Mouse (Mus musculus) T-helper 17 cell (primary cell): ENCODE measurements around the gene Mark1.

Source experiments
- in situ Hi-C, 2 experiments: fragments of 300-600 bp; cut with MboI, MseI; formaldehyde crosslinking; loops; 1 replicate in 1 of 2; 2 replicates in 1 of 2; pipeline ENCODE4 v1.15.1; 2025; ENCODE audit warnings: high pct_unique_total_duplicates in 2 of 2

The Mark1 gene

DNA sequence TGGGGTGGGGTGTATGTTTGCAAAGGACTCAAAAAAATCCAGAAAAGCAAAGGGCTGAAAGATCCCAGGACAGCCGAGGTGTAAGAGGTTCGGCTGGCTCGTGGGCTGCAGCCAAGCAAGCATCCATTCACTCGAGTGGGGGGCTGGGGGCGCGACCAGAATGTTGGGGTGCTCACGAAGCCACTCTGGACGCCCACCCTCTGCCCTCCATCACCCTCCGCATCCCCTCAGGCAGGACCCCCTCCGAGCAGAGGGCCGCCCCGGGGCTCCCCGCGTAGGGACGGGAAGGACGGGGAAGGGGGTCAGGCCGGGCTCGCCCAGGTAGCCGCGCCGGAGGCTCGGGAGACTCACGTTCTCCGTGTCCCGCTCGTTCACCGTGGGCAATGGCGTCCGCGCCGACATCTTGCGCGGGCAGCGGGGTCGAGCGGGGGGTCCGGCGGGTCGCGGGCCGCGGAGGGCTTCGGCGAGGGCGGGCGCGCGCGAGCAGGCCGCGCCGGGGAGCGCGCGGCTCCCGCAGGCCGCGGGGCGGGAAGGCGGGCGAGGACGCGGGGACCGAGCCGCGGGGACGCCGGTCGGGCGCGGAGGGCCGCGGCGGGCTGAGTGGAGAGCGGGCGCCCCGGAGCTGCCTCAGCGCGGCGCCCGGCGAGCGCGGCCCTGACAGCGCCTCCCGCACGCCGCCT is at the start of gene Mark1:
TSS of gene Mark1 (minus strand) at position 500 of the 680 bp plus-strand sequence.
- in situ Hi-C loops: no loop called here

DNA sequence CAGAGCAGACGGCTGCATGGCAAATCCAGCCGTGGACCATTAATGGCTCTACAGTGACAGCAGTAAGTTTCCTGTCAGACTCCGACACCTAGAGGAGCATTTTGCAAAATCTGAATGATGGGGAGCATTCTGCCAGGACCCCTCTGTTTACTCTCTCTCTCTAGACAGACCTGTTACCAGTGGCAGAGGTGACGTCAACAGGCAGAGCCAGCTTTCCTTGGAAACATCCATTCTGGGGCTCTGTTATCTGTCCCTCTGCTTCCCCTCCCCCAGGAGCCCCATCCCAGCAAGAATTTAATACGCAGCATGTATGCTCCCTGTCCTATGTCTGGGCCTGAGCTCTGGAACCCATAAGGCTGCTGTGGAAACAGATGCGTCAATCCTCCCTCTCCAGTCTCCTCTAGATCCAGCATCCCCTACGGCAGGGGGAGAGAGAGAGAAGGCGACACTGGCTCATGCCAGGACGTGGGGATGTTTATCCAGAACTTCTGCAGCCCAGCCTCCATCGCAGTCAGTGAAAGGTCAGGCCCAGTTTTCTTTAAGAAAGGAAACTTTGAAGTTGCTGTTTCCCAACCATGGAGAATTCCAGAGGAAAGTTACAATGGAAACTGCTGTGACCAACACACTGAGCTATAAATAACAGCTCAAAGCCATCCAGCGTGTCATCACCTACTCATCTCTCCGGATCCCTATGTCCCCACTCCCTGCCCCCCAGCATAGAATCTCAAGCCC is 48.3 kb upstream of the Mark1 start:
- in situ Hi-C loops: no loop called here

DNA sequence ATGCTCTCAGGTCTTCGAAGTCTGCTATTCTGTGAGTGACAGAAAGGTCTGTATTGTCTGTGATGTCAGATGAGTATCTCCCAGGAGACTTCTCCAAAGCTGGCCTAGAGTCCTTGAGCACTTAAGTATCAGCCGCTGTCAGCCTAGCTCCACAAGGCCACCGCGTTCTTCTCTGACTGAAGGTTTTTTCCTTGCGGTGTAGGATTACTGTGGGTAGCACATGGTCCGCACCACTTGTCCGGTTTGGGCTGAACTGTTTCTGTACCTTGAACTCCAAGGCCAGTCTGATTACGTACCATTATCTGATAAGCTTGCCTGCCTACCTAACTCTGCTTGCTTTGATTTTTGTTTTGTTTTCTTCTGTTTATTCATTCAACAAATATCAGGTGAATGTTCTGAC is 47.1 kb upstream of the Mark1 start:
- in situ Hi-C loops: no loop called here

DNA sequence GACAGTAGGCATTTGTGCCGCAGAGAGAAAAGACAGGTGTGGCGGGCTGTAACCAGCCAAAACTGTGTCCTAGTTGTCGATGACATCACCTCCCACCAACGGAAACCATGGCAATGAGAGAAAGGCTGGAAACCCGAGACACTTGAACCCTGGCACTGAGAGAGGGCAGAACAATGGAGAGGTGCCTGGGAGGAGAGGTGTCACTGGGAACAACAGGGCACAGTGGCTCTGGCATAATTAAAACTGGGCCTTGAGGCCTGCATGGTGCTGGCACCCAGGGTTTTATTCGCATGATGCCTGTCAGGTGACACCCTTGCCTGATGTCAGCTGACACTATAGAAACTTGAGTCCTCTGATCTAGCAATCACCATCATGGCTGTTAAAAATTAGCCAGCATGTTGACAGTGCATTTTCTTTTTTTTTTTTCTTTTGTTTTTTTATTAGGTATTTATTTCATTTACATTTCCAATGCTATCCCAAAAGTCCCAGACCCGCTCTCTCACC is 38.9 kb upstream of the Mark1 start:
- in situ Hi-C loops: no loop called here

DNA sequence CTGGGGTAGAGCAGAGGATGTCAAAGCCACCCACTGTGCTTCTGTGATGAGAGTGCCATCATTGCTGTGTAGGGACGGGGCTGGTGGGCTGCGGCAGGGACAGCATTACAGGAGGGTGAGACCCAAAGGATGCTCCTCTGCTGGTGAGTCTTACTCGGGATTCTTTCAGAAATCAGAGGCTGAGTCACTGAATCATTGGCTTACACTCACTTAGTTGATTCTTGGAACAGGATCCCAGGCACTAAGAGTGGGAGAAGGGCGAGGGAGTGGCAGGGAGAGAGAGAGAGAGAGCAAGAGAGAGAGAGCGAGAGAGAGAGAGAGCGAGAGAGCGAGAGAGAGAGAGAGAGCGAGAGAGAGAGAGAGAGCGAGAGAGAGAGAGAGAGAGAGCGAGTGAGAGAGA is 31.2 kb upstream of the Mark1 start:
- in situ Hi-C loops: no loop called here

DNA sequence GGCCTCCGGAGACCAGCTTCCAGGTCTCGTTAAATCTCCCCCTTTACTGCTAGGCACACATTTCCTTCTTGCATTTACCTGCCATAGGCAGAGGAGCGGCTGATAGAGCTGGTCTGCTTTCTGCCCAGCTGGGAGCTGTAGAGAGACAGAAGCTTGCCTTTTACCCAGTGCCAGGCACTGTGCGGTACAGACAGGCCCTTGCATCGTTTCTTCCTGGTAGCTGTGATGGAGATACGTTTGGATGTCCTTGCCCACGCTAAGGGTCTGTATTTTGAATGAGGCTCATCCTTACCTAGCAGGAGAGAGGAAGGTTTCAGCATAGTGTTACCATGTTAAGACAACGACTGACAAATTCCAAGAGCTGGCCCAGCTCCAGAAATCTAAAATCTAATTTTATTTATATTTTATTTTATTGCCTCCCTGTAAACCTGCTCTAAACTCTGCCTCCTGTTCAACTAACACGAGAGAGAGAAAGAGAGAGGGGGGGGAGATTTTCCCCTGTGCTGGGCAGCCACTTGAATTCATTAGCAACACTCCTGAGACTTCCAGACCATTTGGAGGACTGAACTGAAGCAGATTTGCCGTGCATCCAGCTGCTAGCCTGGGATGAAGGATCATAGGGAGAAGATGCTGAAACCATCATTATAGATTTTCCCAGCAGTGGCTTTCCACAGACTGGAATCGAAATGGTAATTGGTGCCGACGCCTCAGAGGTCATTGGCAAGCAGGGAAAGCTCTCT is 21.2 kb upstream of the Mark1 start:
- in situ Hi-C loops: no loop called here

DNA sequence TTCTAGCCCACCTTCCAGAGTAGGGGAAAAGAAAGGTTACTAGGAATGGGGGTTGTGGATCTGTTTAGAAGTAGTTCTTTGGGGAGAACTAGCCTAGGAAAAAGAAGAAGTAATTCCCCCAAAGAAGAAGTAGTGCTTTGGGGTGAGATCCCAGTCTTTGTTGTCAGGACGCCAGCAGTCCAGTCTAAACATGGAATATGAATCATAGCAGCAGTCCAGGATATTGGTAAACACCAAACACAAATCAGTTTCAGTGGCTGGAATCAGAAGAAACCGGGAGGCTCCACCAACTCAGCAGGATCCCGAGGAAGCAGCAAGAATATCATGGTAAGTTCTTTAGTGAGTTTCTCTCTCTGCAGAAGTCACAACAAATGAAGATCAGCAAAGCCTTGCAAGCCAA is 13.2 kb upstream of the Mark1 start:
- in situ Hi-C loops: no loop called here

DNA sequence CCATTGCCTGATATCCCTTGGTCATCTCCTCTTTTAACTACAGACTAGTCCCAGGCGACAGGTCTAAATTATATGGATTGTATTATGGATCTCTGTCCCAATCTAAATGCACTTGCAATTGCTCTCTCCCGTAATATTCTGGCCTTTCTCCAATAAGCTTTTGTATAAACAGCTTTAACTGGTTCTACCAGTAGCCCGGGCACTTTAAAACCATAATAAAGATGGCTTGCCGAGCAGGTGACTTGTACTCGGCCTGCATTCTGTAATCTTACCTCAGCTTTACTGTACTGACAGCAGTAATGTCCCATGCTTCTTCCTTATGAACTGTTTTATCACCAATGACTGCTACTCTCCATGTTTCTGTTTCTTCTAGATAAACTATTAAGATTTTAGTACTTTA is 7.7 kb upstream of the Mark1 start:
- in situ Hi-C loops: no loop called here

DNA sequence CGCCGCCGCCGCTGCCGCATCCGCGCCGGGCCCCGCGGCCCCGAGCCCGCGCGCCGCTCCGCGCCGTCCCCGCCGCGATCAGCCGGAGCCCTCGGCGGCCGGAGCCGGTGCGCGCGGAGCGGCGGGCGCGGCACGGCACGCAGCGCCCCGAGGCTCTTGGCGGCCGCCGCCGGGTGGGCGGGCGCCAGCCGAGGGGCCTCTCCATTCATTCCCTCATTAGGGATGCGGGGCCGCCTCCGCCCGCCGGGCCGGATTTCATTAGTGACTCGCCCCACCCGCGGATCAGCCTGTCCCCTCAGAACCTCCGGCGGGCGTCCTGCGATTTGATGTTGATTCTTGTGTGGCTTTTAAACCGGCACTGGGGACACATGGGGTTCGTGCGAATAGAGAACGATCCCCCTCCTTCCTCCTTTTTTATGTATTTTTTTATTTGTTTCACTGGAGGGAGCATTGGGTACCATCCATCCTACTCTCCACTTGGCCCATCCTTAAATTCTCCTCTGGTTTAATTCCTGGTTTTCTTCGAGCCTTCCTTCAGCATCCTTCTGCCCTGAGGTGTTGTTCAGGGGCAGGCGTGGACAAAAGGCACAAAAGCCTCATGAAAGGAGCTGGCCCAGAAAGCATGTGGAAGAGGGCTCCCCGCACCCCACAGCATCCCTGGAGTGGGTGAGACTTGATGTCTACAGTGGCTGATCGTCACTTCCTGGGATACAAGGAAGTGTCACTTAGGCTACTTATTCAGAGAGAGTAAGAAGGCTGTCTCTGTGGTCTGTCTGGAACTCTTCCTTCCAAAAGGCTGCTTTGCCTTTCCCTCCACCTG is 620 bp upstream of the Mark1 start:
- in situ Hi-C loops: no loop called here

DNA sequence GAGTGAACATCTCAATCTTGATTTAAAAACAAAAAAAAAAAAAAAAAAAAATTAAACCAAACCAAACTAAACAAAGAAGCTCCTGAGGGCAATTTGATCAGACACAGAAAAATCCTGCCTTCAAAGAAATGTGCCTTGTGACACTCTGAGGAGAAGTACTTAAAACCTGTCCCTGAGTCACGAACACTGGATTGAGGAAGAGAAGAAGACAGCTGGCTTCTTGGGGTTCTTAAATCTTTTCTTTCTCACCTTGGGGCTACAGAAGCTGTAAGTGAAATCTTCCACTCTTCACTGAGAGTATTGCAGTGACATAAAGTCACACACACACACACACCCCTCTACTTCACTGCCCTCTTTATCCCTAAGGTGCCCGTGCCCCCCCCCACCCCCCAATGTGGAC is 739 bp downstream of the Mark1 start:
- in situ Hi-C loops: no loop called here

DNA sequence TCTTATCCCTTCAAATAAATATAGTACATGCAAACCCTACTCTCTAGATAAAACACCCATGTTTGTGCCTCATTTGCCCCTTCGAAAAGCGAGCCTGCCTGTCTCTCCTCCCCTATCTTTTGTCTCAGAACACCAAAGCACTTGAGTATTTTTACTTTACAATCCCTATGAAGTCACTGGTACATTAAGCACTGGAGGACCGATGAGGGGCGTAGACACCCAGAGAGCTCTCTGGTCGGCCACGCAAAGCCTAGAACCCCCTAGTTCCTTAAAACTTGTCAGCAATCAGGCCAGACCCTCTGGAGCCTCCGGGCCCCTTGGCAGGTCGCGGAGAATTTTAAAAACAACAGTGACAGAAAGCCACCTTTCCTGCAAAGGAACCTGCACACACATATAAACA is 1.2 kb downstream of the Mark1 start:
- in situ Hi-C loops: no loop called here

DNA sequence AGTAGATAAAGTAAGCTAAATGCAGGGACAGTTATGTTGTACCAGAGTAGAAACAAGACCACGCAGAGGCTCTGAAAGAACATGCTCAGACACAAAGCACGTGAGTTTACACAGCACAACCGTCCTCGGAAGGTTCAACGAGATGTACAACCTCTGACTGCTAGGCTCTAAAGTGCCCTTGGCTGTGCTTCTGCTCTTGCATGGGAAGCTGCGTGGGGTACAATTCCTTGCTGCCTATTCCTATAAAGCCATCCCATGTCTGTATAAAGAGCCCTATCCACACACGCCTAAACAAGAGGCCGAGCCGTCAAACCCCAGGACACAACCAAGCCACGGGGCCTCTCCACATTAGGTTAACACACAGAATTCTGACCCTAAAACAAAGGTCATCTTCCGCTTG is 1.9 kb downstream of the Mark1 start:
- in situ Hi-C loops: no loop called here

DNA sequence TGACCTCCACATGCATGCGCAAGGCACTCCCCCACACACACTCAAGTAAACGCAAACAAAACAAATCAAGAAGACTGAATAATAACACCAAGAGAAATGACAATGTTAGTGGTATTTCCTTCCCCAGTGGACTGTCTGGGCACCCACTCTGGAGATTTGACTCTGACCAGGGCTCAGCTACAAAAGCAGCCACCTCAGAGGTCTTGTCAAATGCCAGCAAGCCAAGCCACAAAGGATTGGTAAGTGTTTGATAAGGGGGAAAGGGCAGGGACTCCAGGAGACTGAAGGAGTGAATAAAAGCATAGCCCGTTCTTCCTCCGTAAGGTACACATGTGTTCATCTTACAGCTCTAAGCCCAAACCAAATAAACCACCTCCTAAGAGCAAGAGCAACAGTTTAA is 4.0 kb downstream of the Mark1 start:
- in situ Hi-C loops: no loop called here

DNA sequence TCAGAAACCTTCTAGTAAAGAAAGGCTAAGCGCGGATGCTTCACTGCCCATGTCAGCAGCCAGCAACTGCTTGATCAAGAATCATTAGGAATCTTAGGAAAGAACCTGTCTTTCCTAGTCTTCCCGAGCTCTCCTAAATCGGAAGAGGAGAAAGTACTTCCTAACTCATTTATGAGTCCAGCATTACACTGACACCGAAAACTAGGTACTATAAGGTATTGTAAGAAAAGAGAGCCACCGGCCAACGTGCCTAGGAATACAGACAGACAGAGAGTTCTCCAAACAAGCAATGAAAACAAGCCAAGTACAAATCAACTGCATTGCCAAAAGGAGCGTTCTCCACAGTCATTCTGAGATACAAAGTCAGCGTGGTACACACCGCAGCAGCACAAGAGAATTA is 8.2 kb downstream of the Mark1 start:
- in situ Hi-C loops: no loop called here

DNA sequence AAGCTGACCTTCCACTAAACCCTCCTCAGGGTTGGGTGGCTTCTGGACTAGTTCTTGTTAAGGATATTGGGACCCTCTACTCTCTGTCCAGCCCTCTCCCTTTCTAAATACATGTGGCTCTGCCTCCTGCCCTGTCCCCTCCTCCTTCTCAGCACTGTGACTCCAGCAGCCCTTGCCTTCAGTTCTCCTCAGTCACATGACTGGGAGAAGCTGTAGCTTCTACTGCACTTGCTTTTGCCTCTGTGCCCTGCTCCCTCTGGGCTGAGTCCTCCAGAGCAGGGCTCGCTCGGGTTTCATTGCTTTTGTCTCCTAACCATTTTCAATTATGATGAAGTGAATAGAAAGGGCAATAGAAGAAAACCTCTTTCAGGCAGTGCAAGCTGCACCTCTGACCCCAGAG is 12.6 kb downstream of the Mark1 start:
- in situ Hi-C loops: no loop called here

DNA sequence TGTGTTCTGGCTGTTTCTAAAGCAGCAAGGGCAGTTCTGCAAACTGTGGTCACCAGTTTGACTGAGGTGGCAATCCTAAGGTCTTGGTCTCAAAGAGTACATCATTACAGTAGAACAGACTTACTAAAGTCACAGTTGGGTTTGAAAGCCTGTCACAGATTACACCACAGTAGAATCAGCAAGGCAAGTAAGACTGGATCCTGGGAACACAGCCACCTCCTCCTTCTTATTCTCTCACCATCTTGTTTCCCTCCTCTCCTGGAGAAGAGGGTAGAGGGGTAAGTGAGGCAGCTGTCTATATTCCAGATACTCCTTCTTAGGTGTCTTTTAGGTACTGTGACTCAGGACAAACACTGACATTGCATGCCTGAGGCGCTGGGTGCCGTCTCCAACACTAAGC is 14.6 kb downstream of the Mark1 start:
- in situ Hi-C loops: no loop called here

DNA sequence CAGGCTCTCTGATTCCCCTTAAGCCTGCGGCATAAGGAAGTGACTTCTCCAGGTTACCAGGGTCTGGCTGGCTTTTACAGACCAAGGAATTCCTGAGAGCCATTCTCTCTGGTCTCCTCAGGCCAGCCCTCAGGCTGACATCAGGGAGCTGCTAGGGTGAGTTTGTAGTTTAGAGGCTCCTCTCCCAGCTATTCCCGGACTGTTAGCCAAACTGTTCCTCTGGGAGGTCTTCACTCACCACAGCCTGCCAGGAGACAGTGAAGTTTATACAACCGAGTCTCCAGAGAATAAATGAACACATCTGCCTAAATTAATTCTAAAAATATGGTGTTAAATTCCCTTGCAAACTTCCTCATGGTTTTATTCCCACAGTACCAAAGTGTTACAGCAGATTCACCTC is 15.6 kb downstream of the Mark1 start:
- in situ Hi-C loops: no loop called here

DNA sequence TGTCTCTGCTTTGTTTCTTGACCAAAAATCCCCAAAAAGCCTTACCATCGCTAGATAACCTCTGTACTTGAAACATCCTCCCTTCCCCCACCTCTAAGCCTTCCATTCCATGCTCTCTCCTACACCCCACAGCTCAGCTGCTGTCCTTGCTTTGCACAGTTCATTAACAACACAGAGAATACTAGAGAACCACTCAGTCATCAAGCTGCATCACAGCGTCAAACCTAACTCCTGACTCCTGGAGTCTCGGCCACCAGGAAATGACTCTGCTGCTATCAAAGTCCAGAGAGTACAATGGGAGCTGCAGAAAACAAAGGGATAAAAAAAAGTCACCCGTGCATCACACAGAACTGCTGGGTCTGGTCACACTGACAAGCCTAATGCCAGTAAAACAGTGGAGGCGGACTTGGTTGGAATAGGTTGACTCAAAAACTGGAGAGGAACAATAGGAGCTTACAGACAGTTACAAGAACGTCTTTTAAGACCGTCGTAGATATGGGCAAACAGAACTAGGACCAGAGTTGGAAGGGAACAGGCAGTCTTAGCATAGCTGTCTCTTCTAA is 27.1 kb downstream of the Mark1 start:
- in situ Hi-C loops: loop anchor here in 1 of 2 experiments (10.0 kb wide), 2 partner anchors 213 to 1347 kb away; no protein-coding TSS in a partner anchor

DNA sequence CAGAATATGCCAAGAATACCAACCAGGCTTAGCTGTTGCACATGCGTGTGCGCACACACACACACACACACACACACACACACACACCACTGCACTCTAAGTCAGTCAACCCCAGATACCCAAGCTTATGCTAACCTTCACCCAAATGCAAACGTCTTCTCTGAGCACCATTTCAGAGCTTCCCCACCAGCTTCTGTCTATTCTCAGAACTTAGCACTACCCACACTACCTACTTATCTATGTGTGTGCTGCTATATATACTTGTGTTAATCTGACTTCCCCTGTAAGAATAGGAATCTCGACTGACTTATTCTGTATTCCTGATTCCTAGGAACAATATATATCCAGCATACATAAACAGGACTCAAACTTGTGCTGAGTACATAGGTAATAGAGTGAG is 30.0 kb downstream of the Mark1 start:
- in situ Hi-C loops: loop anchor here in 1 of 2 experiments (10.0 kb wide), 1 partner anchor 225 kb away; no protein-coding TSS in a partner anchor

DNA sequence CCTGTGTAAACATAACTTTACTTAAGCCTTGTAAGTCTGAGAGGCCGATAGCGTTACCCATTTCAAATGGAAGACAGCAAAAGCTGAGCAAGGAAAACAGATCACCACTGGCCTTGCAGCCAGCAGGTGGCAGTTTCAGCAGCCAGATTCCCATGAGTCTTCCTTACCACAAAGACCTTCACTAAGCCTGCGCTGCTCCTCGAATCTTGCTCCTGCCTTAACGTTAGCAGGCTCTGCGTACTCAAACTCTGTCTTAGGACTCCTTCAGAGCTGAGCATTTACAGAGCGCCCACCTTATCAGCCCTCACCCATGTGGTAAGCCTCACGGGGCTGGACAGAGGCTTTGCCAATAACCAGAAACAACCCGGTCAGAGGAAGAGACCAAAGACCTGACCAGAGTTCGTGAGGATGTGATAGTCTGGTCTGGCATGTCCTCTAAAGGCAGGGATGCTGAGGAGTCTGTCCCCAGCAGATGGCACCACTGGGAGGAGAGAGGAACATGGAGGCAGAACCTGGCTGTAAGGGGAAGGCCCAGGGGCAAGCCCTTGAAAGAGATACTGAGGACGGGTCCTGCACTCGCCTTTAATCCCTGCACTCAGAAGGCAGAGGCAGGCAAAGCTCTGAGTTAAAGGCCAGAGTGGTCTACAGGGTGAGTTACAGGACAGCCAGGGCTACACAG is 33.5 kb downstream of the Mark1 start:
- in situ Hi-C loops: loop anchor here in 1 of 2 experiments (10.0 kb wide), 1 partner anchor 229 kb away; no protein-coding TSS in a partner anchor
